Mouse (Mus musculus): ENCODE results near the gene Rhox1. TPM values are rescaled to one million over a fixed set of nuclear protein-coding genes. Genes with fewer than 3 reads are reported as not detected.

Gene Rhox1
- polyA plus RNA-seq, 1 experiment from 2014 or later, result not detected

Other genes starting within 250 kb of the Rhox1 start
- gene Sept6, start 230.5 kb downstream of the Rhox1 start, polyA plus RNA-seq (2018), result 2.7 to 5.3 TPM (median 3.9 TPM) in 3 replicates
- not detected in 3 replicates for gene Sowahd, start 173.4 kb downstream of the Rhox1 start, polyA plus RNA-seq (2018)
- gene Rpl39, start 136.9 kb downstream of the Rhox1 start, polyA plus RNA-seq (2018), result 127 to 644 TPM (median 571 TPM) in 3 replicates
- gene Upf3b, start 111.9 kb downstream of the Rhox1 start, polyA plus RNA-seq (2018), result 12.7 to 28.5 TPM (median 13.0 TPM) in 3 replicates
- gene Nkap, start 95.5 kb downstream of the Rhox1 start, polyA plus RNA-seq (2018), result 12.2 to 23.4 TPM (median 13.1 TPM) in 3 replicates
- not detected in 3 replicates for gene Akap14, start 53.4 kb downstream of the Rhox1 start, polyA plus RNA-seq (2018)
- gene Ndufa1, start 31.1 kb downstream of the Rhox1 start, polyA plus RNA-seq (2018), result 328 to 367 TPM (median 332 TPM) in 3 replicates
- gene Rnf113a1, start 31.0 kb downstream of the Rhox1 start, polyA plus RNA-seq (2018), result 1.6 to 2.0 TPM (median 1.7 TPM) in 3 replicates
- gene Gm9, start 11.2 kb downstream of the Rhox1 start, polyA plus RNA-seq (2018), result not detected in 3 replicates
- not detected in 3 replicates for gene Rhox2a, start 22.7 kb upstream of the Rhox1 start, polyA plus RNA-seq (2018)
- gene Rhox3a, start 27.7 kb upstream of the Rhox1 start, polyA plus RNA-seq (2018), result not detected in 3 replicates
- gene Rhox4a, start 43.1 kb upstream of the Rhox1 start, polyA plus RNA-seq (2018), result not detected in 3 replicates
- not detected in 3 replicates for gene Rhox3a2, start 157.8 kb upstream of the Rhox1 start, polyA plus RNA-seq (2018)
- gene Rhox4a2, start 168.6 kb upstream of the Rhox1 start, polyA plus RNA-seq (2018), result not detected in 3 replicates
- gene Rhox2b, start 189.8 kb upstream of the Rhox1 start, polyA plus RNA-seq (2018), result not detected in 3 replicates
- gene Rhox4b, start 210.2 kb upstream of the Rhox1 start, polyA plus RNA-seq (2018), result not detected in 3 replicates
- not detected in 3 replicates for gene Rhox2c, start 231.4 kb upstream of the Rhox1 start, polyA plus RNA-seq (2018)
- not detected in 3 replicates for gene Rhox3c, start 236.3 kb upstream of the Rhox1 start, polyA plus RNA-seq (2018)

Measured in macrophage (primary cell).